Mouse (Mus musculus) cerebellum, adult 18-20 months (tissue): ENCODE measurements around the gene Wdfy3.

ENCODE experiments used
- DNase-seq, 2 experiments: peaks; one replicate each; pipeline ENCODE4 v3.0.0; 2021

Gene Wdfy3

DNA sequence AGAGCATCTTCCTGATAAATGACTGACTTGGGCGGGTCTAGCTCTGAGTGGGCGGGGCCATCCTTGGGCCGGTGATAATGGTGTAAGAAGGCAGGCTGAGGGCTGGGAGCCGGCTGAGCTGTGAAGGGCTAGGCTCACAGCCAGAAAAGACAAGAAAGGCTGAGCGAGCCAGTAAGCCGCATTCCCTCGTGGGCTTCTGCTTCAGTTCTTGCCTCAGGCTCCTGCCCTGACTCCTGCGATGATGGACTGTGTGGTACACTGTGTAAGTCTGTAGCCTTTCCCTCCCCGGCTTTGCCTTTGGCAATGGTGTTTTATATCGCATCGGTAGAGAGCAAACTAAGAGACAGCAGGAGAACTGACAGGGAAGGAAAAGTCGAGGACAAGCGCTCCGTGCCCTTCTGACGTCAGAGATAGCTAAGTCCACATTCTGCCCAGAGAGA is 243.2 kb downstream of the Wdfy3 start:
- peak; percentile 53 to 57 for DNase-seq

DNA sequence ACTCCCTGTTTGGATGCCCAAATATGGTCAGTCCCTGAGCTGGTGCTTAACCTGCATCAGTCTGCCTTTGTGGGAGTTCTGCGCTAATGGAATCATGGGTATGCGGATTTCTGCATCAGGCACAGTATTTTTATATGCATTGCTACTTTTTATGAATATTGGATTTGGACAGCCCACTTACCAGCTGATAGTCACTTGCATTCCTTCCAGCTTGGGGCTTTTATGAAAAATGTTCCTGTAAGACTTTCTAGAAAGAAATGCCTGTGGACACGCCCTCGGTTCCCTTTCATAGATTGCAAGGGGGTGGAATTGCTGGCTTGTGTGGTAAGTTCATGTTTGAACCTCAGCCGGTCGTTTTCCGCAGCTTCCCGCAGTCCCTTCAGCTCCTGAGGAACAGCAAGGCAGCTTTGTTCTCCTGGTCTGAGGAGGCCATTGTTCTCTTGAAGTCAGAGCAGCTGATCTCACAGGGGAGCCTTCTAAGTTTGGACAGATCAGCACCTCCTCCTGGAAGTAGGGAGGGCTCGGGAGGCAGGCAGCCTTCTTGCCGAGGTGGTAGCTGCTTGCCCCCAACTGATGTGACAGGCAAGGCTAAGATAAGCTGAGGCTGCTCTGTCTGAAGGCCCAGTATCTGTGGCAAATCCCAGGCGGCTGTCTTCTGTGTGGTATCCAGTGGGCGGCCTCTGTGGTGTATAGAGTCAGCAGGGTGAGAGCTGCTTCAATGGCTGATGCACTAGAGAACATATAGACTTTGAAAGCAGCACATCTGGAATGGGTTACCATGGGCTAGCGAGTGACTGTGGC is 244.4 kb downstream of the Wdfy3 start:
- DNase-seq = no peak

DNA sequence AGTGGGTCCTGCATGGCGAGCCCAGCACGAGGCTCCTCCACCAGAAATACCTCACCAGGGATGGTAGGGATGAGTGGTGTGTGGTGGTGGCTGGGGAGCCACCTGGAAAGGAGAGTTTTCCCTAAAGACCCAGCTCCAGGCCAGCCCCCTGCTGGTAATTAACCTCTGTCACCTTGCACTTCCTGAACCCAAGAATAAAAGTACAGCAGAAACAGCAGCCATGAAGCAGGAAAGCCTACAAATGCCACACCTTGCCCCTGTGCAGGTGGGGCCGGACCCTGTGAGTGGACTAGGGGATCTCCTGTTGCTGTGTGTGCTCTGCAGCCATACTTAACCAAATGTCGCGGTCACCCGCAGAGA is 247.4 kb downstream of the Wdfy3 start:
- DNase-seq = no peak

DNA sequence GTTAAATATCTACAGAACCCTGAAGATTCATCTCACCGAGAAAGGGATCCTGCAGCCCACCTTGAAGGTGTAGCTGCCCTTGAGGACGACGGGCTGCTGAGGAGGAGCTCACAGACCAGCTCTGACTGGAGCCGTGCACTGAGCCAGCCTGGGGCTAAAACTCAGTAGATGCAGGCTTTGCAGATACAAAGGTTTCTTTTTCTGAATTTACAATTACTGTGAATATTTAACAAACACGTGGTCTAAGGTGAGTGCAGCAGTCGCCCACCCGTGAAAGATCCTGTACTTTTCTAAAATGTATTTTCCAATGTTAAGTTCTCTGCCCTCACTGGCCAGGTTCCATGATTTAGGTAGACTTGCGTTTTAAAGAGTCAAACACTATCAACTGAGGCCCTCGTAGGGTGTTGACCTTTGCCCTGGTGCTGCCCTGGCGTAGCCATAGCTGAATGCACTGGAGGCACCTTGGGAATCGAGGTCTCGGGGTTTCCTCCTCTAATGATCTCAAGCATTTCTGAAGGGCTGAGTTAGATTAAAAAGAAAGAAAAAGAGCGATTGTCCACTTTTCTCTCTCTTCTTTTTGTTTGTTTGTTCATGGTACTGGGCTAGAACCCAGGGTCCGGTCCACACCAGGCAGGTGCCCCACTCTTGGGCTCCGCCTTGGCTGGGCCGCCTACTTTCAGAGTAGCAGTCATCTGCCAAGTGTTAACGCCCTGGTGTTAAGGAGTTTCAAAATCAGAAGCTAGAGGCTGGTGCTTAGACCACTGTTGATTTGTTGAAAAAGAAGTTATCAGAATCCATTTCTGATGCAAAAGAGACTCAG is 248.0 kb downstream of the Wdfy3 start:
- DNase-seq = no peak

DNA sequence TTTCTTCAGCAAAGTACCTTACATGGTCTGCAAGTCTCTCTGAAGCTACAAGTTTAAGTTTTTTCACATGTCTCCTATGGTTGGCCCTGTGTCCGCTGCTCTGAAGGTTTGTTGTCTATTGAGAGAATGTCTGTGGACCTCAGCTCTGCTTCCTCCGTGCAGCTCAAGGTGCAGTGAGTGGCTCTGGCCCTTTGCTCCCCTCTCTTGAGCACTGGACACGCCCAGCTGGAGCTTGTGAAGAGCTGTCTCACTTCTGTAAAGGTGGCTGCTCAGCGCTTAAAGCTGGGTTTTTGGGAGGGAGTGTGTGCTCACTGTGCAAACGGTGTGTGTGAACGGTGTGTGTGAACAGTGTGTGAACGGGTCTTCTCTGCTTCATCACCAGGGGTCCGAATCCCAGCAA is 248.7 kb downstream of the Wdfy3 start:
- no peak for DNase-seq

DNA sequence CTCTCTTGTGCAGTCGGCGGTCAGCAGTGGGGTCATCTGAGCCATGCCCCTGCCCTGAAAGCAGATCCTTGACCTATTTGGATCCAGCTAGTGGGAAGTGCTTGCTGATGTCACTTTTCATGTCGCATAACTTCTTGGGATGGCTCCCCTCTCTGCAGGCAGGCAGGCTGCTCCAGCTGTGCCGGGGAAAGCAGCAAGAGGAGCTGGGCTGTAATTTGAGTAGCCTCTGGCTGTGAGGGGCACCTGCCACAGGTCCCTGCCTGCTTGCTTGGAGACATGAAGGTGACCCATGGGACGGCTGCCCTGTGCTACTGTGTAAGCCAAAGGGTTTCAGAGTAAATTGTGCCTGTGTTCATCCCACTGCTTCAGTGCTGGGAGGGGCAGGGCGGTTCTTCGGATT is 249.9 kb downstream of the Wdfy3 start:
- DNase-seq = no peak

DNA sequence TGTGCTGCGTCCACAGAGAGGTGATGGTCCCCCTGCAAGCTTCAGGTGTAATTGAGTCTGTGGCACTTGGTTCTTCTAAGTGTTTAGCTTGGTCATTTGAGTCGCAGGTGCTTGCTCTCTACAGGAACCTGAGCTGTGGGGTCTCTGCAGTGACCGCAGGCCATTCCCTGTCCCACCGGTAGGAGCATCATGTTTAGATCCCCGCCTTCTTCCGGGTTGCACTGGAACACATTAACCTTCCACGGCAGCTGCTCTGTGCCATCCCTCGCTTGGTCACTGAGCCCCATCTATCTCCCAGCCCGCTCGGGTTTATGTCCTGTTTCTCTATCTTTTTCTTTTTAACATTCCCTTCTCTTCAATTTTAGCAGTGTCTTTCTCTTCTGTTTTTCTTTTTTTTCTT is 250.5 kb downstream of the Wdfy3 start:
- no peak for DNase-seq

DNA sequence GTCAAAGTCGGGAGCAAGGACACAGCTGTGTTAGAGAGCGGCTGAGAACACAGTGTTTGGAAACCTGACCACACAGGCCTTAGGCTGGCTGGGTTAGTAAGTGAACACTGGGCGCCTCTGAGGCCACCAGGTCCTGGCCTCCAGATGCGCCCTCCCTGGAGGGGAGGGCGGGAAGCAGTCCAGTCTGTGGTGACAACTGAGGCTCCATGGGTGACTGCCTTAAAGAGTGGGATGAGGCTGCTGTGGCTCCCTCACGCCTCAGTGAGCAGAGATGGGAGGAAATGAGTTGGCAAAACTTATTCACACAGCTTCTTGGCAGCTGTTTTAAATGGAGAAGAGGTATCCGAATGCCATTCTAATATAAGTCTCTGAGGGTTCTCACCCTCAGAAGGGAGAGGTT is 252.9 kb downstream of the Wdfy3 start:
- no peak for DNase-seq

DNA sequence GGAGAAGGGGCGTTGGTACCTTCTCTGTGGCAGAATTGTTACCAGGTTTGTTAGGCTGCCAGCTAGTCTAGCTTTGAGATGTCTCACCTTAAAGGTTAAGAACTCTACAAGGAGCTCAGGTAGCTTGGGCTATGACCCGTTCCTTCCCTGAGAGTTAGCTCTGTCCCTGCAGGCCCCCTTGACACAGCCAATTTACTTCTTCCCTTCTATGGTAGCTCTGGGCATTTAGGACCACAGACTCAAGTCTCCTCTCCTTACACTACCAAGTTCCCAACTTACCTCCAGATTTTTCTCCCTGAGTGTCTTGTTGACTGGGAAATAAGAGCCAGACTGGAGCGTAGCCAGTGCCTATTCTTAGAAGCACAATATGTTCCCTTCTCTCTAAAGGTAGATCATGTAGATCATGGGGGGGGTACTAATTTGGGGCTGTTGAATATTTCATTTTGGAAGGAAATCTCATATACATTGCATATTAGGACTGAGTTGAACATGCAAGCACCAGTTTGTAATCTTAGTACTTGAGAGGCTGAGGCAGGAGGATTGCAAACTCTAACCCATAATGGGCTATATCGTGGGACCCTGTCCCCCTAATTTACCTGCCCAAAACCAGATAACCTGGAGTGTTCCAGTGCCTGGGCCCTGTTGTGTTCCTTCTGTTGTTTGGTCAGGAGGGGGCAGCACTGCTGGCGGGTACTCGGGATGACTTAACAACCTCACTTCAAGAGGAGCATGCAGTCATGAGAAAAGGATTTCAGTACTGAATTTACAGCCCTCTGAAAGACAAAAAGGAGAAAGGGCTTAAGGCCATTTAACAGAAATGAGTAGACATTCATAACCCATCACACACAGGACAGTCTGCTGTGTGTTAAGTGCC is 258.2 kb downstream of the Wdfy3 start:
- DNase-seq = peak; percentile 62 to 71

DNA sequence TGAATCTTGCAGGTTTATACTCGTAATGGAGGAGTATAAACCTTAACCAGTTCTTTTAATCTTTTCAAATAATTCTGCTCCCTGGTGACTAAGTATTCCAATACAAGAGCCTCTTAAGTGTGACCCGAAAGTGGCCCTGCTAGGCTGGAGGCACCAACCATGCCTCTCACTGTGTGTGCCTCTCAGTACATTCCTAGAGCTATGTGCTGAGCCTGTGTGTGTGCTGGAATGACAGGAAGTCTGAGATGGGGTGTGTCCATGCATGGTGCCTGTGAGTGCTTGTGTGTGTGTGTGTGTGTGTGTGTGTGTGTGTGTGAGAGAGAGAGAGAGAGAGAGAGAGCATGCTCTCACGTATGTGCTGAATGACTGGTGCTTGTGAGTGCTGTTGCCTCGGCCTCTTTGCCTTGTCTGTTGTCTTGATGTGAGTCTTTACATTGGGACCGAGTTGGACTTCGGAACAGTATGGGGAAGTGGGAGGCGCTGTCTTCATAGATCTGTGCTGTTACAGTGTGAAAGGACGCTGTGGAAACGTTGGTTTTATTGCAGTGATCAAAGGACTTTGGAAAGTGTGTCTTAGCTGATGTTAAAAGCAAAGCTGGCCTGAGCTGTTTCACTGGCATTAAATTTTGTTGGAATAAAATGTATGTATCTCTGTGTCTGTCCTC is 267.2 kb downstream of the Wdfy3 start:
- DNase-seq = no peak

DNA sequence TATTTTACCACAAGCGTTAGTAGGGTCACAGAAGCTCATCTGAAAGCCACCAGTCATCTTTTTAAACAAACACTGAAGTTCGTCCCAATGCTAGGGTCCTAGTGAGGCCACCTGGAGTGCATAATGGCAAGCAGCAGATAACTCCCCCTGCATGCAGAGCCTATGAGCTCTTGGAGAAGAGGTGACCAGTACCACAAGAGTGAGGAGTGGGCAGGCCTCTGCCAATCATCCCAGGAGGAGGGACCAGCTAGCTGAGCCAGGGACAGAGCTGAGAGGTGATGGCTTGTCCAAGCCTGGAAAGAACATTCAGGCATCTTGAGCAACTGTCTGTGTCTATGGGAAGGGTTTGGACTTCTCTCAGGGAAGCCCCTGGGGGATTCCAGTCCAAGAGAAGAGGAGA is 267.8 kb downstream of the Wdfy3 start:
- no peak for DNase-seq

DNA sequence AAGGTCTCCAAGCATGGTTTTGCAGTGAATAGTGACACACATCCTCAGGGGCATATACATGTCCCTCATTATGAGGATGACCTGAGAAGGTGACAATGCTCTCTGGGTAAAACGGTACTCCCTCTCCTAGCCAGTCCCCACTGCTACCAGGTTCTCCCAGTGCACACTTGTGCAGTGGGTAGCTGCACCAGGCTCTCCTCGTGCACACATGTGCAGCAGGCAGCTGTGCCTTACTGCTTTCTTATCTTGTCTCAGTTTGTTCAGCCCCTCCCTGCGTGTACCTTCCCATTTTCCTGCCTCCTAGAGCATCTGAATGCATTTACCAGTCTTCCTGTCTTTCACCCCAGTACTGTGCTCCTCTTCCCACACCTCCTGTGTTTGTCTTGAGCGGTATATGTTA is 277.1 kb downstream of the Wdfy3 start:
- DNase-seq = no peak

DNA sequence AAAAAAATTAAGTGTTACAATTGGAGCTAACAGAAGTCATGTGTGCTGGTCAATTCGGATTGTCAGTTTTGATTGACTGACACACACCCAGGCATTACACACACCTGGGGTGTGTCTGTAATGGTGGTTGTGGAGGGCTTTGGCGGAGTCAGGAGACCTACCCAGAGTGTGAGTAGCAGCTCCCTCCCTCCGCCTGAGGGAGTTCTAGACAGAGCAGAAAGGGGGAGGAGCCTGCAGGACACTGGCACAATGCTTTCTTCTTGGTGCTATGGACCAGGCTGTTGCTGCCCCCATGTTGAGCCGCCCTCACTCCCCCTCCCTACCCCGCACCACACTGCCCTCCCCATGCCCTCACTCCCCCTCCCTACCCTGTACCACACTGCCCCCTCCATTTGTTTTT is 279.2 kb downstream of the Wdfy3 start:
- no peak for DNase-seq

DNA sequence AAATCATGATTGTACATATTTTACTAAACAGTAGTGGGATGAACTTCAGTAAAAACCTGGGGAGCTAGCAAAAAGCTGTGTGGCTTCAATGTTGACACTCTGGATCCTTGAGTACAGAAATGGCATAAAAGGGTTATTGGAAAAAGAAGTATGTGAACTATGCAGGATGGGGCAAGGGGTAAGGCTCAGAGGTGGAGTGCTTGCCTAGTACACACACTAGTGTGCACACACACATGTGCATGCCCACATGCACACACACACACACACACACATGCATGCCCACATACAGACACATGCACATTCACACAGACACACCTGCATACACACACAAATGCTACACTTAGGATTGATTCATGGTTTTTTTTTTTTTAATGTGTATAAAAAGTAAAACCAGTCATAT is 280.0 kb downstream of the Wdfy3 start:
- no peak for DNase-seq

DNA sequence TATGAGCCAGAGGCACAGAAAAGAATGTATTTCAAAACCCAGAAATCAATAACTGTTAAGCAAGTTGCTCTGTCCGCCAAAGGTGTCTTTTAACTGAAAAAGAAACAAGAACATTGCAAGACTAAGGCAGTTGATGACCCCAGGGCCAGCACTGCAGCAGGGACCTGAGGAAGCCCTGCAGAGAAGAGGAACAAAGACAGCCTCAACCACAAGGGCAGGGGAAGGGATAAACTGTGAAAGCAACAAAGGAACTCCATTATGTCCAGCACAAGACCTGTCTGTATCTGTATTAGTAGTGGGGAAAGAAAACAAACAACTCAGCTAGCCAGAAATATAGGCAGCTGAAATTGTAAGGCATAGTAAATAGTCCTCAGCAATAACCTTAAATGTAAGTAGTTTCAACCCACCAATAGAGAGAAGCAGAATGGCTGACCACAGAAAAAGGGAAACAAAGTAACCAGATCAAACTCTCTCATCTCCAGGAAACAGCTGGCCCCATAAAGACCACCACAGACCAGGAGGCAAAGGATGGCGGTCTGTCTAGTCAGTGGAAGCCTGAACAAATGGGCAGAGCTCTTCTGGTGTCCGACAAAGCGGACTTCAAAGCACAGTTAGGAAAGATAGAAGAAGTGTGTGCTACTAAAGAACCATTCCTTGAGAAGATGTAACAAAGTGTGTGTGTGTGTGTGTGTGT is 283.7 kb downstream of the Wdfy3 start:
- DNase-seq = no peak

DNA sequence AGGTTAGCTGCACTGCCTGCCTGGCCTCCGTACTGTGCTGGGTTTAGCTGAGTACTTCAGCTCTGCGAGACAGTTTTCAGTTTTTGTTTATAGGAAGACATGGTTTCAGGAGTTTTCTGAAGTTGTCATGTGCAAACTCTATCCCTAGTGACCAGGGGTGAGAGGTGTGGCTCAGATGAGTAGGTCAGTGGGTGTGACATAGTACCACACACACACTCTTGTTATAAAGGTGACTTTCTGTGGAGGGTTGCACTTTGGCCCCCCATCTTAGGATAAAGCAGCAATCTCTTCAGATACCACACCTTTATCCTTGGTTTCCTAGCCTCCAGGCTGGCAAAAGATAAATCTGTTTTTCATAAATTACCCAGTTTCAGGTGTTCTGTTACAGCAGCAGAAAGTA is 284.9 kb downstream of the Wdfy3 start:
- no peak for DNase-seq

DNA sequence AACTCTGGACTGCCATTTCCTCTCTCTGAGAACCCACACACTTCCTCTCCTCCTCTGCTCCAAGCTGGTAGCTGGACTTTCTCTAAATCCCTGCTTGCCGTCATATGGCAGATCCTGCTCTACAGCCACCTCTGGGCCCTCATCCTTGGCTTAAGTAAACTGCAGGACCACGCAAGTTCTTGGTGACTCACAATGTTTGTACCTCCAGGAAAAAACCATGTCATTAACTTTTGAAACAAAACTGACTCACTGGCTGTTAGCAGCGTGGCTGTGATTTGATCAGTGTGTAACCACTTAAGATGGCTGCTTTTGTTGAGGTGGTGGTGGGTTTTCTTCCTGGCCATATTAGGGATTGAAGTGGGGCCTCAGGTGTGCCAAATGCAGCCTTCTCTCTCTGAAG is 285.4 kb downstream of the Wdfy3 start:
- no peak for DNase-seq
